26 mouse cellular contexts compared by ENCODE assay signal in genomic region chr8:92911477-92911876, GRCm38 (mm10). TPM values are rescaled to one million over a fixed set of nuclear protein-coding genes. Genes with fewer than 3 reads are reported as not detected.
DNase-seq lines count a peak whose midpoint lies in the region; ATAC-seq and TF ChIP-seq lines count a peak whose summit lies in the region.
"Had no signal": no experiment of that assay in that cellular context is flagged by ENCODE, and none has a peak within 500 bp of the region (broad histone marks: within the 10 kb centered on the region; RNA-seq: fewer than 3 reads in every experiment).

No protein-coding gene starts in this region.

- TF ChIP-seq EP300 in MEL (IDR thresholded peaks at IDR 0.05; ENCODE audit: low read depth in 1 of 2, low read length in 2 of 2), result no peak

- TF ChIP-seq RAD21 in MEL (IDR thresholded peaks at IDR 0.05; ENCODE audit: low read depth, low read length), result no peak

- no peaks in the 10 kb centered on the region for H3K79me2 ChIP-seq in MEL (ENCODE audit: control insufficient read depth, insufficient read depth, low read length, poor library complexity)

- no peak overlapping the region for H3K9ac ChIP-seq in MEL (ENCODE audit: control insufficient read depth, low read depth, low read length, poor library complexity, severe bottlenecking)
- H3K9ac ChIP-seq: embryonic facial prominence, embryonic 13.5 days; embryonic facial prominence, embryonic 15.5 days; forebrain, embryonic 12.5 days had no signal

- H3K4me3 ChIP-seq in MEL (ENCODE audit: control insufficient read depth in 1 of 2, insufficient read depth in 1 of 2, low read depth in 2 of 2, low read length in 2 of 2), result no peak overlapping the region
- H3K4me3 ChIP-seq in hindbrain, embryonic 10.5 days, result no peak overlapping the region
- H3K4me3 ChIP-seq: embryonic facial prominence, embryonic 13.5 days; embryonic facial prominence, embryonic 15.5 days; erythroblast, embryonic 14.5 days; forebrain, embryonic 10.5 days; forebrain, embryonic 12.5 days had no signal

- peak; percentile 5 for DNase-seq in MEL (ENCODE audit: low read depth, low spot score)
- DNase-seq in yolk sac, embryonic 10.5 days (ENCODE audit: low spot score), result no peak
- no peak for DNase-seq in left cerebral cortex, adult 9 months (ENCODE audit: low spot score in 2 of 2)
- no peak for DNase-seq in hindbrain, embryonic 10.5 days (ENCODE audit: low spot score)
- DNase-seq: adrenal gland, adult 8-10 months; adrenal gland, postnatal 14 days; adrenal gland, postnatal 36 days; cerebellum, adult 11-12 months; cerebellum, adult 2 months; cerebellum, adult 9-10 months; cerebellum, postnatal 10 days; cerebellum, postnatal 25 days; embryo, embryonic 11 days had no signal

- TF ChIP-seq CTCF in MEL (IDR thresholded peaks at IDR 0.05 in 2 of 3, conservative IDR thresholded peaks at IDR 0.05 in 1 of 3; ENCODE audit: control insufficient read depth in 1 of 3, insufficient read depth in 1 of 3, low read depth in 2 of 3, low read length in 3 of 3, poor library complexity in 1 of 3, severe bottlenecking in 1 of 3), result no peak

- H3K36me3 ChIP-seq in MEL (ENCODE audit: control insufficient read depth in 1 of 2, insufficient read depth in 2 of 2, low read length in 2 of 2), result peaks cover 2% of the 10 kb centered on the region in 2 experiments; a peak in 2 of 4 replicates
- H3K36me3 ChIP-seq in hindbrain, embryonic 10.5 days, result no peaks in the 10 kb centered on the region
- H3K36me3 ChIP-seq: embryonic facial prominence, embryonic 13.5 days; forebrain, embryonic 10.5 days; forebrain, embryonic 12.5 days had no signal

- no peaks in the 10 kb centered on the region for H3K27me3 ChIP-seq in MEL (ENCODE audit: control insufficient read depth in 1 of 2, insufficient read depth in 2 of 2, low read length in 2 of 2)
- no peaks in the 10 kb centered on the region for H3K27me3 ChIP-seq in hindbrain, embryonic 10.5 days (ENCODE audit: insufficient read depth, poor library complexity, severe bottlenecking)
- H3K27me3 ChIP-seq: embryonic facial prominence, embryonic 13.5 days; embryonic facial prominence, embryonic 15.5 days; forebrain, embryonic 12.5 days; Patski had no signal

- ATAC-seq in common myeloid progenitor, adult 5-6 weeks (replicated peaks; ENCODE audit: low read depth, poor library complexity, severe bottlenecking), result peak; percentile 77; the same call in 1 of the 2 replicates
- ATAC-seq in megakaryocyte, adult 5-6 weeks (ENCODE audit: poor library complexity, severe bottlenecking), result peak; percentile 73
- ATAC-seq: activated CD4-positive, CD25-positive, alpha-beta regulatory T cell, adult 4 months; forebrain, embryonic 14.5 days; forebrain, embryonic 16.5 days; Patski had no signal

- H3K9me3 ChIP-seq in MEL (replicated peaks; ENCODE audit: insufficient read depth, low read length), result no peaks in the 10 kb centered on the region
- no peaks in the 10 kb centered on the region for H3K9me3 ChIP-seq in hindbrain, embryonic 10.5 days
- H3K9me3 ChIP-seq: embryonic facial prominence, embryonic 13.5 days; embryonic facial prominence, embryonic 15.5 days; forebrain, embryonic 10.5 days; forebrain, embryonic 12.5 days had no signal

- WGBS in hindbrain, embryonic 10.5 days, result 86% methylated on average over 3 of the region's 3 CpGs

- no peak for TF ChIP-seq POLR2A in MEL (IDR thresholded peaks at IDR 0.05; ENCODE audit: control insufficient read depth in 1 of 2, insufficient read depth in 1 of 2, low read depth in 1 of 2, low read length in 2 of 2, poor library complexity in 1 of 2)

- no peaks in the 10 kb centered on the region; a peak in 1 of 4 replicates for H3K4me1 ChIP-seq in MEL (ENCODE audit: control insufficient read depth in 1 of 2, insufficient read depth in 2 of 2, low read length in 2 of 2)
- no peaks in the 10 kb centered on the region for H3K4me1 ChIP-seq in hindbrain, embryonic 10.5 days (replicated peaks)
- H3K4me1 ChIP-seq: forebrain, embryonic 10.5 days; forebrain, embryonic 12.5 days had no signal

- H3K27ac ChIP-seq in MEL (ENCODE audit: control insufficient read depth, low read depth, low read length), result no peak overlapping the region
- no peak overlapping the region for H3K27ac ChIP-seq in hindbrain, embryonic 10.5 days
- H3K27ac ChIP-seq: embryonic facial prominence, embryonic 13.5 days; embryonic facial prominence, embryonic 15.5 days; forebrain, embryonic 10.5 days; forebrain, embryonic 12.5 days had no signal

TF ChIP-seq in MEL, 35 proteins besides CTCF, POLR2A, EP300 and RAD21:
- TF ChIP-seq ZMIZ1 (IDR thresholded peaks at IDR 0.05; ENCODE audit: low read depth, low read length) (no peak), E2F4 (IDR thresholded peaks at IDR 0.05; ENCODE audit: borderline replicate concordance, low read depth, low read length) (no peak), ETS1 (IDR thresholded peaks at IDR 0.05; ENCODE audit: low read depth, low read length) (no peak), MAZ (IDR thresholded peaks at IDR 0.05; ENCODE audit: low read depth, low read length) (no peak), POLR2AphosphoS5 (IDR thresholded peaks at IDR 0.05; ENCODE audit: borderline replicate concordance, low read depth, low read length) (no peak), USF2 (IDR thresholded peaks at IDR 0.05; ENCODE audit: borderline replicate concordance in 1 of 2, insufficient read depth in 1 of 2, low read depth in 1 of 2, low read length in 2 of 2) (no peak), HCFC1 (IDR thresholded peaks at IDR 0.05; ENCODE audit: low read depth, low read length) (no peak), ZKSCAN1 (IDR thresholded peaks at IDR 0.05; ENCODE audit: low read depth, low read length) (no peak), TCF12 (IDR thresholded peaks at IDR 0.05; ENCODE audit: low read depth, low read length) (no peak), NELFE (IDR thresholded peaks at IDR 0.05; ENCODE audit: low read depth, low read length) (no peak), UBTF (IDR thresholded peaks at IDR 0.05; ENCODE audit: borderline replicate concordance, insufficient read depth, low read depth, low read length) (no peak), POLR2AphosphoS2 (IDR thresholded peaks at IDR 0.05; ENCODE audit: low read length) (no peak), TAL1 (IDR thresholded peaks at IDR 0.05; ENCODE audit: low read length) (no peak), JUND (IDR thresholded peaks at IDR 0.05; ENCODE audit: low read depth, low read length) (no peak), SMC3 (IDR thresholded peaks at IDR 0.05; ENCODE audit: low read depth, low read length) (no peak)

RNA-seq across cellular contexts. Expression of gene Capns2, which starts 10.3 kb away (rescaled TPM):
- total RNA-seq in MEL (2012; rRNA removed), result 0.16 and 0.62 TPM in 2 replicates
- polyA plus RNA-seq in MEL (2012; ENCODE audit: insufficient read depth in 1 of 2, insufficient read length in 2 of 2, low read depth in 1 of 2, low replicate concordance in 2 of 2, missing spikeins in 1 of 2), result under 1 TPM in 1 of 2 experiments, not detected in 1; 0.21 TPM
- total RNA-seq in common myeloid progenitor, adult 5-6 weeks (2017), result 1.4 and 1.9 TPM in 2 replicates
- total RNA-seq in megakaryocyte, adult 5-6 weeks (2015), result 1.1 and 1.6 TPM in 2 replicates
- 1.5 and 2.0 TPM in 2 replicates for total RNA-seq in megakaryocyte, adult 5-6 weeks (2017)
- 0.16 and 0.26 TPM in 2 replicates for polyA plus RNA-seq in hindbrain, embryonic 10.5 days (2016; fragmentation: Nextera tagmentation; extraction: Ambion mirVana)
- total RNA-seq: adrenal gland, postnatal 14 days had no signal
- polyA plus RNA-seq: activated CD4-positive, CD25-positive, alpha-beta regulatory T cell, adult 4 months; C2C12; embryonic facial prominence, embryonic 11.5 days; erythroblast, embryonic 14.5 days; forebrain, embryonic 14.5 days; forebrain, embryonic 16.5 days had no signal

RNA-seq across cellular contexts. Expression of gene Slc6a2, which starts 48.4 kb away (rescaled TPM):
- total RNA-seq in MEL (2012; rRNA removed), result not detected in 2 replicates
- polyA plus RNA-seq in MEL (2012; ENCODE audit: insufficient read depth in 1 of 2, insufficient read length in 2 of 2, low read depth in 1 of 2, low replicate concordance in 2 of 2, missing spikeins in 1 of 2), result under 1 TPM in 1 of 2 experiments, not detected in 1; 0.03 TPM
- not detected in 2 replicates for total RNA-seq in common myeloid progenitor, adult 5-6 weeks (2017)
- total RNA-seq in megakaryocyte, adult 5-6 weeks (2015), result not detected in 2 replicates
- not detected in 2 replicates for total RNA-seq in megakaryocyte, adult 5-6 weeks (2017)
- polyA plus RNA-seq in hindbrain, embryonic 10.5 days (2016; fragmentation: Nextera tagmentation; extraction: Ambion mirVana), result 0.09 and 0.22 TPM in 2 replicates
- polyA plus RNA-seq: activated CD4-positive, CD25-positive, alpha-beta regulatory T cell, adult 4 months; C2C12; erythroblast, embryonic 14.5 days; forebrain, embryonic 10.5 days; forebrain, embryonic 12.5 days; forebrain, embryonic 14.5 days; forebrain, embryonic 16.5 days; Patski had no signal

RNA-seq across cellular contexts. Expression of gene Lpcat2, which starts 56.3 kb away (rescaled TPM):
- total RNA-seq in MEL (2012; rRNA removed), result 5.2 and 5.9 TPM in 2 replicates
- polyA plus RNA-seq in MEL (2012; ENCODE audit: insufficient read depth in 1 of 2, insufficient read length in 2 of 2, low read depth in 1 of 2, low replicate concordance in 2 of 2, missing spikeins in 1 of 2), result 1 to 10 TPM in 1 of 2 experiments, not detected in 1; 7.5 TPM
- 15.2 and 16.8 TPM in 2 replicates for total RNA-seq in common myeloid progenitor, adult 5-6 weeks (2017)
- total RNA-seq in megakaryocyte, adult 5-6 weeks (2015), result 37.9 and 43.7 TPM in 2 replicates
- total RNA-seq in megakaryocyte, adult 5-6 weeks (2017), result 32.1 and 39.6 TPM in 2 replicates
- 3.4 and 4.3 TPM in 2 replicates for polyA plus RNA-seq in hindbrain, embryonic 10.5 days (2016; fragmentation: Nextera tagmentation; extraction: Ambion mirVana)
